Mouse (Mus musculus): ENCODE measurements around the gene Lrrc7.

Lrrc7 gene

GRCm38 (mm10) chr3:158561987-158562360 lies at the start of gene Lrrc7:
Lrrc7 (minus strand) TSS chr3:158562221.
- DNase-seq = peak; percentile 9

- no peak for DNase-seq
Measured at GRCm38 (mm10) chr3:158607065-158607464, 45.0 kb upstream of the Lrrc7 start.

GRCm38 (mm10) chr3:158605274-158605673 lies 43.3 kb upstream of the Lrrc7 start:
- DNase-seq = no peak

GRCm38 (mm10) chr3:158561256-158561986 lies 600 bp downstream of the Lrrc7 start:
- DNase-seq = peak; percentile 7

GRCm38 (mm10) chr3:158560891-158561255 lies 1.1 kb downstream of the Lrrc7 start:
- DNase-seq = no peak

GRCm38 (mm10) chr3:158559691-158560650 lies 2.0 kb downstream of the Lrrc7 start:
- DNase-seq = no peak

GRCm38 (mm10) chr3:158559131-158559658 lies 2.8 kb downstream of the Lrrc7 start:
- no peak for DNase-seq

- DNase-seq = no peak
Measured at GRCm38 (mm10) chr3:158558631-158559030, 3.4 kb downstream of the Lrrc7 start.

GRCm38 (mm10) chr3:158554280-158554679 lies 7.7 kb downstream of the Lrrc7 start:
- no peak for DNase-seq

- DNase-seq = no peak
Measured at GRCm38 (mm10) chr3:158552105-158552504, 9.9 kb downstream of the Lrrc7 start.

GRCm38 (mm10) chr3:158543481-158543880 lies 18.5 kb downstream of the Lrrc7 start:
- DNase-seq = no peak

- DNase-seq = no peak
Measured at GRCm38 (mm10) chr3:158532859-158533258, 29.2 kb downstream of the Lrrc7 start.

- no peak for DNase-seq
Measured at GRCm38 (mm10) chr3:158528471-158528870, 33.5 kb downstream of the Lrrc7 start.

- no peak for DNase-seq
Measured at GRCm38 (mm10) chr3:158493730-158494129, 68.3 kb downstream of the Lrrc7 start.

GRCm38 (mm10) chr3:158479677-158480076 lies 82.3 kb downstream of the Lrrc7 start:
- DNase-seq = no peak

- DNase-seq = no peak
Measured at GRCm38 (mm10) chr3:158400600-158400999, 161.4 kb downstream of the Lrrc7 start.

- DNase-seq = no peak
Measured at GRCm38 (mm10) chr3:158391534-158391933, 170.5 kb downstream of the Lrrc7 start.

- no peak for DNase-seq
Measured at GRCm38 (mm10) chr3:158388076-158388454, 174.0 kb downstream of the Lrrc7 start.

GRCm38 (mm10) chr3:158387413-158388075 lies 174.5 kb downstream of the Lrrc7 start:
- no peak for DNase-seq

- DNase-seq = no peak
Measured at GRCm38 (mm10) chr3:158386848-158387247, 175.2 kb downstream of the Lrrc7 start.

- peak; percentile 5 for DNase-seq
Measured at GRCm38 (mm10) chr3:158375885-158376284, 186.1 kb downstream of the Lrrc7 start.

GRCm38 (mm10) chr3:158369169-158369568 lies 192.9 kb downstream of the Lrrc7 start:
- DNase-seq = no peak

- no peak for DNase-seq
Measured at GRCm38 (mm10) chr3:158365801-158366200, 196.2 kb downstream of the Lrrc7 start.
